Comparison of ENCODE assay signal across 17 mouse cellular contexts in the genomic region with DNA sequence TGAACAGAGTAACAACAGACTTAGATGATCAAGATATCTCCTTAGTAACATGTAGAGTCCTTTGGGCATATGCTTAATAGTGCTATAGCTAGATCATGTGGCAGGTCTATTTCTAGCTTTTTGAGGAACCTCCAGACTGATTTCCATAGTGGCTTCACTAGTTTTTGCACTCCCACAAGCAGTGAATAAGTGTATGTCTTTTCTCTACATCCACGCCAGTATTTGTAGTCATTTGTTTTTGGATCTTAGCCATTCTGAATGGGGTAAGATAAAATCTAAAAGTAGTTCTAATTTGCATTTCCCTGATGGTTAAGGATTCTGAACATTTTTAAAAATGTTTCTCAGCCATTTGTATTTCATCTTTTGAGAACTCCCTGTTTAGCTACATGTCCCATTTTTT.
"Had no signal": no experiment of that assay in that cellular context is flagged by ENCODE, and none has a peak within 500 bp of the region (broad histone marks: within the 10 kb centered on the region; RNA-seq: fewer than 3 reads in every experiment).

No protein-coding gene starts in this region.

- H3K27ac ChIP-seq: midbrain, embryonic 10.5 days; midbrain, embryonic 12.5 days; neural tube, embryonic 13.5 days; neural tube, embryonic 15.5 days had no signal

- DNase-seq: lung, adult 18-20 months; lung, embryonic 14.5 days; lung, postnatal 10 days; lung, postnatal 4 days; midbrain, embryonic 14.5 days; retina, postnatal 1 day; right cerebral cortex, postnatal 25 days; right cerebral cortex, postnatal 4 days; spleen, adult 18-20 months; thymus, adult 2 months; thymus, postnatal 36 days had no signal

- H3K36me3 ChIP-seq: midbrain, embryonic 10.5 days; midbrain, embryonic 12.5 days; neural tube, embryonic 13.5 days; neural tube, embryonic 15.5 days had no signal

- ATAC-seq: midbrain, embryonic 16.5 days had no signal

- H3K9ac ChIP-seq: lung, embryonic 14.5 days; midbrain, embryonic 12.5 days; neural tube, embryonic 13.5 days; neural tube, embryonic 15.5 days had no signal

- H3K4me3 ChIP-seq: midbrain, embryonic 10.5 days; midbrain, embryonic 12.5 days; myocyte; neural tube, embryonic 13.5 days; neural tube, embryonic 15.5 days had no signal

- H3K9me3 ChIP-seq: midbrain, embryonic 10.5 days; midbrain, embryonic 12.5 days; neural tube, embryonic 13.5 days; neural tube, embryonic 15.5 days had no signal

- H3K27me3 ChIP-seq: midbrain, embryonic 12.5 days; neural tube, embryonic 13.5 days; neural tube, embryonic 15.5 days had no signal

- H3K4me1 ChIP-seq: midbrain, embryonic 10.5 days; midbrain, embryonic 12.5 days; neural tube, embryonic 13.5 days; neural tube, embryonic 15.5 days had no signal

- H3K4me2 ChIP-seq: lung, embryonic 14.5 days; midbrain, embryonic 12.5 days; neural tube, embryonic 13.5 days; neural tube, embryonic 15.5 days had no signal
